Mouse (Mus musculus): ENCODE data around the gene Csnk2a1.
"Not testable (repeated sequence)": the region's sequence is repeated elsewhere in the genome, so short reads cannot be mapped to it uniquely, and the experiment has no call there.

The Csnk2a1 gene

GRCm38 (mm10) chr2:152226248-152227050 lies at the start of gene Csnk2a1:
Csnk2a1 (plus strand) TSS chr2:152226839.
- DNase-seq (ENCODE audit: low read depth, low spot score): peak; percentile 68

- DNase-seq (ENCODE audit: low read depth, low spot score): peak; percentile 89
Observed at GRCm38 (mm10) chr2:152177162-152177805, 49.4 kb upstream of the Csnk2a1 start.

GRCm38 (mm10) chr2:152177806-152178170 lies 48.9 kb upstream of the Csnk2a1 start:
- no peak for DNase-seq (ENCODE audit: low read depth, low spot score)

GRCm38 (mm10) chr2:152178345-152178744 lies 48.3 kb upstream of the Csnk2a1 start:
- no peak for DNase-seq (ENCODE audit: low read depth, low spot score)

- DNase-seq (ENCODE audit: low read depth, low spot score): no peak
Observed at GRCm38 (mm10) chr2:152179301-152179700, 47.3 kb upstream of the Csnk2a1 start.

GRCm38 (mm10) chr2:152180323-152180722 lies 46.3 kb upstream of the Csnk2a1 start:
- DNase-seq (ENCODE audit: low read depth, low spot score): no peak

- no peak for DNase-seq (ENCODE audit: low read depth, low spot score)
Observed at GRCm38 (mm10) chr2:152187132-152187531, 39.5 kb upstream of the Csnk2a1 start.

GRCm38 (mm10) chr2:152189213-152189612 lies 37.4 kb upstream of the Csnk2a1 start:
- DNase-seq (ENCODE audit: low read depth, low spot score): no peak

- DNase-seq (ENCODE audit: low read depth, low spot score): no peak
Observed at GRCm38 (mm10) chr2:152189640-152190039, 37.0 kb upstream of the Csnk2a1 start.

GRCm38 (mm10) chr2:152190161-152190560 lies 36.5 kb upstream of the Csnk2a1 start:
- DNase-seq (ENCODE audit: low read depth, low spot score): no peak

- no peak for DNase-seq (ENCODE audit: low read depth, low spot score)
Observed at GRCm38 (mm10) chr2:152192591-152193345, 33.9 kb upstream of the Csnk2a1 start.

GRCm38 (mm10) chr2:152193346-152193710 lies 33.3 kb upstream of the Csnk2a1 start:
- no peak for DNase-seq (ENCODE audit: low read depth, low spot score)

GRCm38 (mm10) chr2:152194586-152194985 lies 32.1 kb upstream of the Csnk2a1 start:
- no peak for DNase-seq (ENCODE audit: low read depth, low spot score)

- DNase-seq (ENCODE audit: low read depth, low spot score): no peak
Observed at GRCm38 (mm10) chr2:152196896-152197295, 29.7 kb upstream of the Csnk2a1 start.

- DNase-seq (ENCODE audit: low read depth, low spot score): peak; percentile 63
Observed at GRCm38 (mm10) chr2:152197301-152197712, 29.3 kb upstream of the Csnk2a1 start.

GRCm38 (mm10) chr2:152206139-152206538 lies 20.5 kb upstream of the Csnk2a1 start:
- not testable (repeated sequence) for DNase-seq (ENCODE audit: low read depth, low spot score)

- no peak for DNase-seq (ENCODE audit: low read depth, low spot score)
Observed at GRCm38 (mm10) chr2:152211871-152212270, 14.8 kb upstream of the Csnk2a1 start.

- DNase-seq (ENCODE audit: low read depth, low spot score): no peak
Observed at GRCm38 (mm10) chr2:152216975-152217374, 9.7 kb upstream of the Csnk2a1 start.

- DNase-seq (ENCODE audit: low read depth, low spot score): peak; percentile 39
Observed at GRCm38 (mm10) chr2:152223521-152224300, 2.9 kb upstream of the Csnk2a1 start.

GRCm38 (mm10) chr2:152225536-152225935 lies 1.1 kb upstream of the Csnk2a1 start:
- DNase-seq (ENCODE audit: low read depth, low spot score): no peak

GRCm38 (mm10) chr2:152227051-152227481 lies 427 bp downstream of the Csnk2a1 start:
- DNase-seq (ENCODE audit: low read depth, low spot score): peak; percentile 38
